Mouse (Mus musculus) small intestine, adult 2 months (tissue): ENCODE results near the gene Dppa5a.

Experiments
- CTCF ChIP-seq: fragments of 200-500 bp; IDR thresholded peaks from 2 replicates; pipeline ENCODE4 v1.5.1; 2012; ENCODE audit warnings: low read depth, mild to moderate bottlenecking, control low read depth, inconsistent platforms, low read length, moderate library complexity, mixed read lengths; ENCODE audit not compliant: insufficient replicate concordance, insufficient read length; ENCODE audit errors: extremely low read depth
- POLR2A ChIP-seq: fragments of 200-500 bp; IDR thresholded peaks from 2 replicates; pipeline ENCODE4 v1.6.1; 2012; ENCODE audit warnings: low read depth, mild to moderate bottlenecking, control low read depth, inconsistent platforms, low read length, moderate library complexity

DNA sequence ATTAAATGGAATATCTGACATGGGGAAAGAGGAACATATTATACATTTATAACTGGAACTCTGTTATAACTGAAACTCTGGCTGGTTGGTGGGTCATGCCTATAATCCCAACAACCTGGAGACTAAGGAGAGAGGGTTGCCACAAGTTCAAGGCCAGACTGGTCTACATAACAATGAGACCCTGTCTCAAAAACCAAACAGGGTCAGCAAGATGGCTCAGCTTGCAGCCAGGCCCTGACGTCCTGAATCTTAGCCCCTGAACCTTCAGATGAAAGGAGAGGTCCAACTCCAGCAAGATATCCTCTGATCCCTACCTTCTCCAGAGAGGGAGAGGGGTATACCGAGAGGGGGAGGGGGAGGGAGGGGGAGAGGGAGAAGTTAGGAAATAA is 7.5 kb downstream of the Dppa5a start:
- no peak for TF ChIP-seq CTCF
- no peak for TF ChIP-seq POLR2A
